Mouse (Mus musculus) right cerebral cortex, postnatal 10 days (tissue): ENCODE results near the gene Frat2.
"Not testable (repeated sequence)": the region's sequence is repeated elsewhere in the genome, so short reads cannot be mapped to it uniquely, and the experiment has no call there.

ENCODE experiments used
- DNase-seq, 2 experiments: peaks; one replicate each; pipeline ENCODE4 v3.0.0; 2021; ENCODE audit warnings: low spot score in 2 of 2

Frat2 gene

GRCm38 (mm10) chr19:41847992-41848851, at the start of gene Frat2:
TSS of gene Frat2 (minus strand) at chr19:41848132.
- peak; percentile 91 to 92 for DNase-seq

DNA sequence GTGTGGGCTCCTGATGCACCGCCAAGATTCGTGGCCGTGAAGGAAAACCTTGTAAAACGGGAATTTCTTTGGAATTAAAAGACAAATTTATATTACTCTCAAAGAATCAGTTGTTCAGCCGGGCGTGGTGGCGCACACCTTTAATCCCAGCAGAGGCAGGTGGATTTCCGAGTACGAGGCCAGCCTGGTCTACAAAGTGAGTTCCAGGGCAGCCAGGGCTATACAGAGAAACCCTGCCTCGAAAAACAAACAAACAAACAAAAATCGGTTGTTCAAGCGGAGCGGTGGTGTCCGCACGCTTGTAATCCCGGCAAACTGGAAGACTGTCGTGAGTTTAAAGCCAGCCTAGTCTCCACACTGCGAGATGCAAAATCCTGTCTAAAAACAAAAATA, 48.4 kb upstream of the Frat2 start:
- DNase-seq = no peak

DNA sequence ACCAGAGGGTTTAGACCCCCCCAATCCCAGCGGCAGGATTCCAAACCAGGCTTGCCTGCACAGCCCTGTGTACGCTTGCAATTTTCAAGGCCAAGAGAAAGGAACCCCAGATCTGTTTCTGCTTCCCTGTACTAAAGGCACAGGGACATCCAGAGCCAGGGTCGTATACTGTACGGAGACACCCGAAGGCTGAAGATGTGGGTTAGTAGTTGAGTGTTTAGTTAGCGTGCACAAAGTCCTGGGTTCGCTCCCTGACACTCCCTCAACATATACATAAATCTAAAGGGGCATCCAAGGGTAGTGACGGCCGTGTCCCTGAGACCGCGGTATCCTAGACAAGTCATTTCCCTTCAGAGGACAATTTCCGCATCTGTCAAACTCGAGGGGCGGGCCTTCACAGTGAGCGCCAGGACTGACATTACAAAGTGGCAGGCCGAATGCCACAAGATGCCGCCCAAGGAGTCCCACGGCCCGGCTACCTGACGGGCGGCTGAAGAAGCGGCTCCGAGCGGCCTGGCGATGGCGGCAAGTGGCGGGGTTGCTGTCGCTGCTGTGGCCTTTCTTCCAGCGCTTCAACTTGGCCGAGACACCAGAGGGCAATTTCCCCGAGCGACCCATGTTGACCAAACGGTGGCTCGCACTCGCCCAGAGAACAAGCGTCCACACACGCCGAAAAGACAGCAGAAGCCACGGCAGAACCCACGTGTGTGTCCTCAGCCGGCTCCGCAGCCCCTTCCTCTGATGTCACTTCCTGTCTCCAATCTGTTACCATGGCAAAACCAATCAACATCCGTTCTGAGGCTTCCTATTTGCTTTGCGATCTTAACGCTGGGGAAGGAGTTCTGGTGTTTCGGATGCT, 47.8 kb upstream of the Frat2 start, which contains the start of gene Rrp12:
TSS of gene Rrp12 (minus strand) at position 714 of the 859 bp plus-strand sequence.
- DNase-seq = peak; percentile 88 to 94

GRCm38 (mm10) chr19:41894959-41895358, 47.0 kb upstream of the Frat2 start:
- DNase-seq = no peak

- DNase-seq = no peak
Measured at GRCm38 (mm10) chr19:41888191-41888590, 40.3 kb upstream of the Frat2 start.

DNA sequence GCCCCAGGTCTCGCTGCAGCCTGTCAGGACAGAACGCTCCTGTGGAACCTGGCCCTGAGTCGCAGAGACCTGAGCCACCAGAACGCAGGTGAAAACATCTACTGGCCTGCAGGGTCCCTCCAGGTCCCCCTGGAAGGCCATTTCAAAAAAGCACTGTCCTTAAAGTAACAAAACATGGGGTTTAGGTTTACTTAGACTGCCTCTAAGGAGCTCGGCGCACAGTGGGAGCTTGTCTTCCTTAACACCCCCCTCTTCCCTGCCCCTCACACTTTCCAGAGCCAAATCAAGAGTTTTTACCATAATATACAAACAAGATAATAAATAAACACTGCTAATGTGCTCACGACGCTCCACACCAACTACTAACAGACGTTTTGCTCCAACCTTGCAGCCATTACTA, 36.0 kb upstream of the Frat2 start:
- DNase-seq = no peak

DNA sequence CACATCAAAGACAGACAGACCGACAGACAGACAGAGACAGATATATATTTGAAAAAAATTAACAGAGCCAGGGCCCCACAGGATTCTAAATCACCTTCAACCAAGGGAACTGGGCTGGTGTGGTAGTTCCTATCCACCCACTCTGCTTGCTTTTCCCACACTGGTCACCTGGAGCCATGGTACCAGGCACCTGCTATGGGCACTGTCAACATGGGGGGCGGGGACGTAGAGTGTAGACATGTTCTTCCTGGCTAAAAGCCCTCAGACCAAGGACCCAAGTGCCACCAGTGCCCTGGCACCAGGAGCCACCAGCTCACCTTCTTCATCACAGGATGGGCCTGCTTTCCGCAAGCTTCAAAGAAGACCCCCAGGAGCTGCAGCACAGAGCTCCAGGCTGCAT, 33.9 kb upstream of the Frat2 start:
- no peak for DNase-seq

DNA sequence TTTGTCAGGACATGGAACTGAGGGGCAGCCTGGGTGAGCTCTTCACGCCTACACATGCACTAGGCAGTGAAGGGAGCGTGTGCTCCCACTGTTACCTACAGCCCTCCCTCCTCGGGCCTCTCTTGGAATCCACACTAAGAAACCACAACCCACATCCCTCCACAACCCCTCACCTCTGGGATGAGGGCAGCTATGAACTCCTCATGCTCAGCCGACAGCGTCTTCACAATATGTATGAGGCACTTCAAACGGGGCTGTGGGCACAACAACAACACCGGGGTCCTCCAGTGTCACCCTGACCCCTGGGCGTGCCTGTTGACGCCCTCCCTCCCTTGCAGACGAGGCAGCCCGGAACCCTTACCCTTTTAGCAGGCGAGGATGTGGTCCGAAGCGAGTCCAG, 26.4 kb upstream of the Frat2 start:
- DNase-seq = no peak

DNA sequence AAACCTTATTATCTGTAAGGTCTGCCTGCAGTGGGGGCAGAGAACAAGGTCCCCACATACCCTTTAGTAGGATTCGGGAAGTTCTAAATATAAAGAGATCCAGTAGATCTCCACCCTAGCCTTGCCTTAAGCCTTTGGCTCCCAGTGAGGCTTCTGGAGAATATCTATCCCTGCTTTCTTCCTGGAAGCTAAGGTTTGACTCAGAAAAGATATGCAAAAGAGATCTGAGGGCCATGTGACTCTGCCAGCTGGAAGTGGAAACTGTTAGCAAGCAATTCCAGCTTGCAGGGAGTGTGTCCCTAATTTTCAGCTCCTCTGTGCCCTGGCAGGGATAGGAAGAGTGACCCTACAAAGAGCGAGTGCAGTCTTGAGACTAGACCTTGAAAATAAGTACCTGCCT, 24.4 kb upstream of the Frat2 start:
- peak in 1 of 2 experiments; percentile 46 for DNase-seq

GRCm38 (mm10) chr19:41869946-41870345, 22.0 kb upstream of the Frat2 start:
- not testable (repeated sequence) for DNase-seq

DNA sequence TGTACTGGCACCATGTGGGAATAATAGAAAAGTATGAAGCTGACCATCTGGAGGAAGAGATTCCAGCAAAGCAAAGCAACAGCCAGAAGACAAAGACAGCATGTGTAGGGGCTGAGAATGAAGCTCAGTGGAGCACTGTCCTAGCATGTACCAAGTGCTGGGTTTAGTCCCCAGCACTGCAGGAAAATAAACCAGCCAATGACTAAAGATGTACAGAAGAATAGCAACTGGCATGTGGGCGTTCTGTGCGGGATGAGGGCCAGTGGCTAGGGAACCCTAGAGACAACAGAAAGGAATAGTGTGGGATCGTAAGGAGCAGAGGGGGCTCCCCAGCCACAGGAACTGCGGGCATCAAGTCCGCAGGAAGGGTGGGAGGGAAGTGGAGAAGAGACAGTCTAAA, 21.4 kb upstream of the Frat2 start:
- no peak for DNase-seq

DNA sequence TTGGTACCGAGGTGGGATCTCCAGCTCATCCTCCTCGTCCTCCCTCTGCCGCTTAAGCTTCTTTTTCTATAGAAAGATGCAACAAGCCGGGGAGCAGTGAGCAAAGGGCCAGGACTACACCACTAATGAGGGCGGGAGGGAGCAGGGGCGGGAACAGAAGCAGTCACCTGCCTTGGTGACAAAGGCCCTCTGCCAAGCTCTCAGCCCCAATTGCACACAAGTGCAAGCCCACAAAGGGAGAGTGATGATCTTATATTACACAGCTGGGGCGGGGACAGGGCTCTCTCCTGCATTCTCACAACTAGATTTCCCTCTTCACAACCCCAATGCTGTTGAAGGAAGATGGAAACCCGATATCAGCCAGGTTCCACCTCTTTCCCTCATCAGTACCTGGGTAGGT, 18.8 kb upstream of the Frat2 start:
- DNase-seq = no peak

- no peak for DNase-seq
Measured at GRCm38 (mm10) chr19:41857816-41858310, 9.9 kb upstream of the Frat2 start.

- DNase-seq = no peak
Measured at GRCm38 (mm10) chr19:41857086-41857762, 9.3 kb upstream of the Frat2 start.

DNA sequence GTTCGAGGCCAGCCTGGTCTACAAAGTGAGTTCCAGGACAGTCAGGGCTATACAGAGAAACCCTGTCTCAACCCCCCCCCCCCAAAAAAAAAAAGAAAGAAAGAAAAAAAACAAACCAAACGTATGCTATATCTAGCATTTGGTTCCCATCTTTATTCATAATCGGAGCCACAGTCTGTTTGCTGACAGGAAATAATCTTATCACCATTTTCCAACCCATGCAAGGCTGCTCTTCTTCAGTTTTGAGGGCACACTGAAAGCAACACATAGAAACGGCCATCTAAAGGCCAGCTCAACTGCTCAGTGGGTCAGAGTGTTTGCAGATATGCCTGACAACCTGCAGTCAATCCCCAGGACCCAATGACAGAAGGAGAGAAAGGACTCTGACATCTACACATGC, 4.5 kb upstream of the Frat2 start:
- DNase-seq = no peak

GRCm38 (mm10) chr19:41850719-41851543, 3.0 kb upstream of the Frat2 start:
- no peak for DNase-seq

GRCm38 (mm10) chr19:41850021-41850718, 2.2 kb upstream of the Frat2 start:
- DNase-seq = no peak

- peak; percentile 69 to 79 for DNase-seq
Measured at GRCm38 (mm10) chr19:41847614-41847991, 329 bp downstream of the Frat2 start.

DNA sequence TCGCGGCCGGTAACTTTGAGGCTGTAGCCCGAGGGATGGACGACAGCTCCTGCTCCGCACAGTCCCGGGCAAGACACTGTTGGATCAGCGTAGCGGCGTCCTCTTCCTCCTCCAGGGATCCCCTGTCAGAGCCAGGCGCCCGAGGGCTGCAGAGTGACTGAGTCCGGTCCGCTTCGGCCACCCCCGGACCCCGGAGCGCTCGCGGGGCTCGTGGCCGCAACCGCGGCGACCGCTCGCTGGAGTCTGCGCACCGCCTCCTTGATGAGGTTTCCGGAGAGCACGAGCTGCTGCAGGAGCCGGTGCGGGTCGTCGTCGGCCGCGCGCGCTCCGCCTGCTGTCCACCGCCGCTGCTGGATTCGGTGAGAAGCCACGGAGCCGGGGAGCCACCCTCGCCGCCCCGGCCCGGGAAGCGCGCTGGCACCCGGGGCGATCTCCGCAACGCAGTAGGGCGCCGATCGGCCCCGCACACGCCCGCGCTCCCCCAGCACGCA, 796 bp downstream of the Frat2 start:
- peak; percentile 55 to 66 for DNase-seq
